Mouse (Mus musculus) B cell, adult 2 months (primary cell): ENCODE measurements around the gene Vcam1.

ENCODE experiments used
- DNase-seq, 2 experiments: peaks; one replicate each; pipeline ENCODE4 v3.0.0; 2022

The Vcam1 gene

DNA sequence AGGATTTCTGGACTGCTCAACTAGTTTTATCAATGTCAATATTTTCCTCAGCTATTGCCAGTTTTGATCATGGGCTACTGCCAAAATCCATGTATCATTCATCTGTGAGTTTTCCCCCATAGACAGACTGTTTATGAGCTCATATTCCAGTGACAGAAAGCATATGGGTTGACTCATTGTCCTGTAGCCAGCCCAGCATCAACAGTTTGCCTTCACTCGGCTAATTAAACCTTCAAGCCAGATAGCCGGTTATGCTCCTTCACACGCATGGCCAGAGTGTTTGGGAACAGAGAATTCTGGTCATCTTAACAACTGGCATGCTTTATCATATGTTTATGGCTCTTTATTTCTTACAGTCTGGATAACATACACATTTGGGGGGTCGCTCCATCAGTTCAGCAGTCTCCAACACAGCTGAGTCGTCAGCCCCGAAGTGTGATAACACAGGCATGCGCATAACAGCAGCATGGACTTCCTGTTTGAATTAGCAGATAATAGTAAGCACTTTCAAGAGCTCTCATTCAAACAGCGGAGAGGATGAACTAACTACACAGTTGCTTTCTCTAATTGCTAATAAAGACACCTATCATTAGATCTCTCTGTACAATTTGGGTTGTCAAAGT is 49.2 kb downstream of the Vcam1 start:
- DNase-seq = no peak

DNA sequence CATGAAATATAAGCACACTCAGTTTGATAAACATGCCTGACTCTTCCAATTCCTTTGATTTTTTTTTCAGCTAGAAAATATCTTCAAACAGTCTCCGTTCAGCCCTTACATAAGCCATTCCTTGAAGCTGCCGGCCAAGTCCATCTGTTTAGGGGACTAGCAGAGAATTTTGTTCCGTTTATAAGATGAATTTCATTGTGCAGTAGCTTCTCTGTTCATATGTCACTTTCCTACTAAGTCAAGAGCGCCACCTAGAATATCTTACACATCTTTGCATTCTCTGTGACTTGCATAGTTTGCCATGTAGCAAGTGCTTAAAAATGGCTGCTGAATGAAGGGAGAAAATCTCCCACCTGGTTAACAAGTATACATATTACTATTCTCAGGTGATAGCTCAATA is 51.0 kb downstream of the Vcam1 start:
- DNase-seq = no peak

DNA sequence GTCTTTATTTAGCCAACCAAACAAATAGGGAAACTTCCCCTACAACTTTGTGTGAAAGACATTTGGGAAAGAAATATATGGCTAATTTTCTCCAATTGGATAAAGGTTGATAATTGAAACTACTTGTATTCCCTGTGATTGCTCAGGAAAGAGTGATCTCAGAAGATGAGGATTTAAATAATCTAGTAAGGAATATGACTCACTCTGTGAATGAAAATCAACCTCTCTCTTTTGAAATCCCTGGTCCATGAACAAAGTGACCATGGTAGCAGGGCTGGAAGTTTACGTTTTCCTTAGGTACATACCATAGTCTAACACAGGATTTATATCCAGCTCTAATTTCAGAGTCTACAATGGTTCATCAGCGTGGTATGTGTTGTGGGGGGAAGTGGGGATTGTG is 52.7 kb downstream of the Vcam1 start:
- DNase-seq = no peak

DNA sequence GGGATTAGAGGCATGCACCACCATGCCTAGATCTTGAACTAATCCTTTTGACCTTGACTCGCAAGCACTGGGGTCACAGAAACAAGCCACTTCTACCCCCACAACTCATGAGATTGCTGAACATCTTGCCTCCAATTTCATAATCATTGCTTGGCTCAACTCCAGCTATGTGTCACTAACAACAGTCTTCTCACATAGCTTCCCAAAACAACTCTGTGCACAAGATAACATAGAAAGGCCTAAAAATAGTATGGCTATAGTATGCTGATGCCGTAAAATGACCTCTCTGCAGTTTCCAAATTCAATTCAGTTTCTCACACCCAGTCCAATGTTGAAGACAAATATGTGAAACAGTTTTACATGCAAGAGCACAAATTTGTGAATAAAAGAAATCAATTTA is 56.9 kb downstream of the Vcam1 start:
- no peak for DNase-seq

DNA sequence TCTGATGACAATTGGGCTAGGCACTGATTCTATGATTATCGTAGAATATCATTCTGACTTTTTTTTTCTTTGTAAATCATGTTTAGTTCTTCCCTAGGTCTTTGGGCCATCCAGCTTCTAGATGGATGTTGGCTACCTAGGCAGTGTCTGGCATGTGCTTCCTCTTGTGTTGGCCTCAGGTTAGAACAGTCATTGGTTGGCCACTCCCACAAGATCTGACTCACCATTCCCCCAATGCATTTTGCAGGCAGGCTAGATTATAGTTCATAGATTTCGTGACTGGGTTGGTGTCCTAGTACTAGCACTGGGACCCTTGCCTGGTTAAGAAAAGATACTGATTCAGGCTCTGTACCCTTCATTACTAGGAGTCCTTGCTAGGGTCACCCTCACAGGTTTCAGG is 67.3 kb downstream of the Vcam1 start:
- no peak for DNase-seq

DNA sequence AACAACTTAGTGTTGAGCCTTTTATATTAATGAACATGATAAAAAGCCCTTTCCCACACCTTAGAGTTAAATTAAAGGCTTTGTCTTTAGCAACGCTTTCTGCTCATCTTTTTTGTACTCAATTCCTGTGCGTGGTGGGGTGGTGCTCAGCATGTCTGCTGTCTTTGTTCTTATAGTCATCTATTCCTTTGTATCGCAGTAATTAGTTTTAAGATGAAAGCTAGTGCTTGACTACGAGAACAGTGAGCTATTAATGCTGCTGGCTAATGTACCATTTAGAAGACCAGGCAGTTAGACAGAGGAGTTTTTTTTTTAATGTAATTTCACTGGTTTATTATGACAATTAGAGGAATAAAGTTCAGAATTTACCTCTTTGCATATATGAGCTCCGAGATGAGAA is 69.2 kb downstream of the Vcam1 start:
- DNase-seq = no peak
